Mouse (Mus musculus) ES-Bruce4 (cell line): Measurements from ENCODE around the gene Hkdc1.

Source experiments
- CTCF ChIP-seq: IDR thresholded peaks from one replicate; pipeline ENCODE4 v1.8.1; 2011; ENCODE audit warnings: low read depth, low read length
- POLR2A ChIP-seq: IDR thresholded peaks from one replicate; pipeline ENCODE4 v1.8.1; 2011; ENCODE audit warnings: low read length; ENCODE audit not compliant: insufficient read depth

DNA sequence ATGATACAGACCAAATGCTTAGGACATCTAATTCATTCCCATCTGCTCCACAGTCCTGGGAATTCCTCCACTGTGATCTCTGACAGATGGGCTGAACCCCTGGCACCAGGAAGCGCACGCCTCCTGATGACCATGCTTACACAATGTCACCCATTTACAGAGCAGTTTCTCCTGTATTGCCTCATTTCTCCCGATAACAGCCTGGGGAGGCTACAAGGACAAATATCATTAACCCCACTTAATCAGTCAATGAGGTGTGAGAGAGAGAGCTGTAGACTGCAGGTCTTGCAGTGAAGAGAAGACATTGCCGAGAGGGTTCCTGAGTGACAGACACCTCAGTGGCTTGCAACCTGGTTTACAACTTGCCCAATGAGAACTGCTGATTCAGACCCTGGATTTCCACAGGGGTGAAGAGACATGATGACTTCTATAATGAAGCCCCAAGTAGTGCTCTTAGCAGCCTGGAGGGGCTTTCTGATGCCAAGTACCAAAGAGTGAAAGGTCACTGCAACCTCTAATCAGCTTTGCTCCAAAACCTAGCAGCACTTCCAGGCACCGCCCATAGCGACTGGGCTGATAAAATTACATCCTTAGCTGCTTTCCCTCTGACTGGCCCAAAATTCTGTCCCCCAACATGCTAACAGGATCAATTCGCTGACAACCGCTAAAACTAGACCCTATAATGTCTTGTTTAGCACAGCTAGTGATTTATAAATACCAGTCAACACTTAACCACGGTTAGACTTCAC is 78.1 kb downstream of the Hkdc1 start:
- TF ChIP-seq CTCF: no peak
- TF ChIP-seq POLR2A: no peak
